Mouse (Mus musculus) cerebellum, postnatal 14 days (tissue): ENCODE data around the gene Wipi1.

Experiments used
- DNase-seq, 2 experiments: peaks; one replicate each; pipeline ENCODE4 v3.0.0; 2021; ENCODE audit warnings: mixed read lengths in 2 of 2

Wipi1 gene

GRCm38 (mm10) chr11:109575832-109576231, 35.9 kb downstream of the Wipi1 start:
- DNase-seq = peak in 1 of 2 experiments; percentile 35

GRCm38 (mm10) chr11:109574604-109575003, 37.2 kb downstream of the Wipi1 start:
- no peak for DNase-seq

GRCm38 (mm10) chr11:109572051-109572450, 39.7 kb downstream of the Wipi1 start:
- DNase-seq = no peak

GRCm38 (mm10) chr11:109569809-109570208, 42.0 kb downstream of the Wipi1 start:
- peak in 1 of 2 experiments; percentile 30 for DNase-seq

GRCm38 (mm10) chr11:109569007-109569618, 42.7 kb downstream of the Wipi1 start:
- no peak for DNase-seq

GRCm38 (mm10) chr11:109564466-109565214, 47.1 kb downstream of the Wipi1 start:
- DNase-seq = no peak

- no peak for DNase-seq
Measured at GRCm38 (mm10) chr11:109563708-109564107, 48.1 kb downstream of the Wipi1 start.

GRCm38 (mm10) chr11:109561445-109561844, 50.3 kb downstream of the Wipi1 start:
- no peak for DNase-seq

GRCm38 (mm10) chr11:109560793-109561257, 50.9 kb downstream of the Wipi1 start:
- peak in 1 of 2 experiments; percentile 39 for DNase-seq

GRCm38 (mm10) chr11:109559241-109559640, 52.5 kb downstream of the Wipi1 start:
- DNase-seq = no peak

- DNase-seq = no peak
Measured at GRCm38 (mm10) chr11:109557419-109557818, 54.3 kb downstream of the Wipi1 start.

- DNase-seq = no peak
Measured at GRCm38 (mm10) chr11:109556130-109556529, 55.6 kb downstream of the Wipi1 start.

- no peak for DNase-seq
Measured at GRCm38 (mm10) chr11:109554443-109554842, 57.3 kb downstream of the Wipi1 start.

- no peak for DNase-seq
Measured at GRCm38 (mm10) chr11:109553921-109554320, 57.8 kb downstream of the Wipi1 start.

- DNase-seq = no peak
Measured at GRCm38 (mm10) chr11:109549599-109550290, 62.0 kb downstream of the Wipi1 start.

GRCm38 (mm10) chr11:109547652-109548051, 64.1 kb downstream of the Wipi1 start:
- no peak for DNase-seq

- no peak for DNase-seq
Measured at GRCm38 (mm10) chr11:109546305-109547001, 65.3 kb downstream of the Wipi1 start.

- DNase-seq = no peak
Measured at GRCm38 (mm10) chr11:109545700-109546143, 66.0 kb downstream of the Wipi1 start.

- DNase-seq = no peak
Measured at GRCm38 (mm10) chr11:109545265-109545664, 66.5 kb downstream of the Wipi1 start.

- DNase-seq = no peak
Measured at GRCm38 (mm10) chr11:109544432-109544831, 67.3 kb downstream of the Wipi1 start.

GRCm38 (mm10) chr11:109543466-109543865, 68.3 kb downstream of the Wipi1 start:
- no peak for DNase-seq

GRCm38 (mm10) chr11:109539290-109539689, 72.5 kb downstream of the Wipi1 start:
- DNase-seq = peak; percentile 38 to 46

- DNase-seq = no peak
Measured at GRCm38 (mm10) chr11:109536939-109537338, 74.8 kb downstream of the Wipi1 start.
